Mouse (Mus musculus) heart, embryonic 11.5 days (tissue): ENCODE results near the gene Acp1. TPM values are rescaled to one million over a fixed set of nuclear protein-coding genes. Genes with fewer than 3 reads are reported as not detected.

Source experiments
- ATAC-seq: fragments of 200-750 bp; cut with Nextera tagmentation; replicated peaks from 2 replicates; pipeline ENCODE4 v1.8.0; 2017; ENCODE audit warnings: moderate library complexity; ENCODE audit not compliant: insufficient number of reproducible peaks, low FRiP score, low TSS enrichment
- H3K27ac ChIP-seq: fragments of 300-500 bp; sonication (generic); 2 replicates; pipeline ENCODE4 v1.5.1; 2014; ENCODE audit warnings: mild to moderate bottlenecking, low read depth, low read length
- H3K27me3 ChIP-seq: fragments of 300-500 bp; sonication (generic); 2 replicates; pipeline ENCODE4 v1.6.1; 2014; ENCODE audit warnings: mild to moderate bottlenecking, low read length, mixed read lengths; ENCODE audit not compliant: control insufficient read depth, insufficient read depth
- H3K36me3 ChIP-seq: fragments of 300-500 bp; sonication (generic); 2 replicates; pipeline ENCODE4 v1.6.1; 2014; ENCODE audit warnings: mild to moderate bottlenecking, low read length, moderate library complexity, mixed read lengths; ENCODE audit not compliant: control insufficient read depth, insufficient read depth
- H3K4me1 ChIP-seq: fragments of 300-500 bp; sonication (generic); 2 replicates; pipeline ENCODE4 v1.6.1; 2014; ENCODE audit warnings: low read length; ENCODE audit not compliant: control insufficient read depth, insufficient read depth
- H3K4me2 ChIP-seq: fragments of 300-500 bp; sonication (generic); 2 replicates; pipeline ENCODE4 v1.6.1; 2014; ENCODE audit warnings: mild to moderate bottlenecking, moderate library complexity
- H3K4me3 ChIP-seq: fragments of 300-500 bp; sonication (generic); 2 replicates; pipeline ENCODE4 v1.5.1; 2014; ENCODE audit warnings: low read depth, low read length
- H3K9ac ChIP-seq: fragments of 300-500 bp; sonication (generic); 2 replicates; pipeline ENCODE4 v1.6.1; 2014; ENCODE audit warnings: mild to moderate bottlenecking, low read depth, low read length, moderate library complexity
- H3K9me3 ChIP-seq: fragments of 300-500 bp; sonication (generic); replicated peaks from 2 replicates; pipeline ENCODE4 v1.6.1; 2016; ENCODE audit warnings: low read length; ENCODE audit not compliant: control insufficient read depth
- WGBS: fragments of 180-500 bp; shearing (Covaris S2); extraction: QIAGEN DNeasy Blood & Tissue Kit; methylation state at CpG from one replicate; pipeline ENCODE4 v1.1.7; 2014; ENCODE audit not compliant: insufficient replicate concordance; 5-methylcytosine and 5-hydroxymethylcytosine counted together
- polyA plus RNA-seq: library from polyadenylated mRNA; unstranded; fragments of >200 nt; fragmentation: Nextera tagmentation; extraction: Ambion mirVana; gene quantifications from 2 replicates; pipeline ENCODE4 v1.2.1, GENCODE M21; 2014

Gene Acp1
- polyA plus RNA-seq, 1 experiment from 2014 or later = 149 TPM

DNA sequence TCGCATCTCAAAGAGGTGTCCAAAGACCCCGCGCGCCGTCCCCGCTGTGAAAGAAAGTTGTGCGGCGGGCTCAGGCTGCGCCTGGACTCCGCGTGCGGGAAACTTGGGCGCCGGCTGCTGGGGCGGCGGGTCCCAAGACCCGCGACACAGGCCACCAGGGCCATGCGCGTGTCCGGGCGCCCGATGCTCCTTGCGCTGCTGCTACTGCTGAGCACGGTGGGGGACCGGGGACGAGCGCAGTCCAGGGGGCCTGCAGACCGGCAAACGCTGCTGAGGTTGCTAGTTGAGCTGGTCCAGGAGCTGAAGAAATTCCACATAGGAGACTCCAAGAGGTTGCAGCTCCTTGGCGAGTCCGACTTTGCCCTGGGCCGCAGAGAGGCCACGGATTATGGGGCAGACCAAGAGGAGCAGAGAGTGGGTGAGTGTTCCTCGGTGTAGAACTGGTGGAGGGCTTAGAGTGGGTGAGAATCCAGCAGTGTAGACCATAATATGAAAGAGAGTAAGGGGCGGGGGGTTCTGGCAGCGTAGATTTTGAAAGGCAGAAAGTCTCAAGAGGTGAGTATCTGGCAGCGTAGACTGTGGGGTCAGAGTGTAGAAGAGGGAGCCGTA is 26.7 kb downstream of the Acp1 start:
- peak overlapping the region; percentile 58 for H3K4me3 ChIP-seq
- no peaks in the 10 kb centered on the region for H3K4me1 ChIP-seq
- H3K27ac ChIP-seq = no peak overlapping the region
- 0 out of 2 replicates have a peak, but pooled peaks have one; percentile 35 for ATAC-seq
- 8% methylated on average over 38 of the region's 39 CpGs for WGBS
- H3K4me2 ChIP-seq = peak overlapping the region; percentile 99
- no peaks in the 10 kb centered on the region for H3K36me3 ChIP-seq
- peak overlapping the region; percentile 10; the same call in 1 of the 2 replicates for H3K9ac ChIP-seq
- H3K27me3 ChIP-seq = peaks cover 58% of the 10 kb centered on the region
- no peaks in the 10 kb centered on the region for H3K9me3 ChIP-seq

DNA sequence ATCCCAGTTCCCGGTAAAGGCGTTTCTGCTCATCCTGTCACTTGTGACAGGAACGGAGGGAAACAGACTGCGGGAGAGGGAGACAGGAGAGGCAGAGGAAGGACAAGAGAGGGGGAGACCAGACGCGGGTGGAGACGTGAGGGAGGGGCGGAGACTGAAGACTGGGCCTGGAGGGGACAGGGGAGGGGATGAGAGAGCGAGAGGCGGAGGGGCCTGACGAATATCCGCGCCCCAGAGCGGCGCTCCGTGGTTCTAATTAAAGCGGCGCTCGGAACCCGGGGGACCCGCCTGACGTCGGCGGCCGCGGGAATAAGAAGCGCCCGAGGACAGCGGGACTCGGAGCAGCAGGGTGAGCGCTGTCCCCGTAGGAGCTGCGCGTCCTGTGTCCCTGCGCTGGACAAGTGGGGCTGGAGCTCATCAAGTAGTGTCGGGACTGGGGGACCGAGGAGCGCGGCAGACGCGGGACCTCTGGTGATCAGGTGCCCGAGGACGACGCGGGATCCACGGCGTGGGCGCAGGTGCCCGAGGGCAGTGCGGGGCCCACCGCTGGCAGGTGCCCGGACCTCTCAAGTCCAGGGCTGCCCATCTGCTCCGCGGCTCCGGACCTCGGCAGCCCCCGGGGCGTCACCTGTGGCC is 27.3 kb downstream of the Acp1 start, which contains the start of gene Alkal2:
Gene Alkal2 (plus strand): TSS at position 337 of the 636 bp plus-strand sequence.
- Histone ChIP-seq H3K27ac (no peak within 1 kb of the TSS), H3K4me3 (peak within 1 kb of the TSS; percentile 58), H3K4me1 (no peaks in the 10 kb centered on the region), H3K9me3 (no peaks in the 10 kb centered on the region), H3K4me2 (peak within 1 kb of the TSS; percentile 99), H3K36me3 (no peaks in the 10 kb centered on the region), H3K27me3 (peaks cover 58% of the 10 kb centered on the region), H3K9ac (peak within 1 kb of the TSS; percentile 10; the same call in 1 of the 2 replicates)
- WGBS = 1% methylated on average over 56 of the region's 58 CpGs
- ATAC-seq = 0 out of 2 replicates have a peak, but pooled peaks have one; percentile 26

DNA sequence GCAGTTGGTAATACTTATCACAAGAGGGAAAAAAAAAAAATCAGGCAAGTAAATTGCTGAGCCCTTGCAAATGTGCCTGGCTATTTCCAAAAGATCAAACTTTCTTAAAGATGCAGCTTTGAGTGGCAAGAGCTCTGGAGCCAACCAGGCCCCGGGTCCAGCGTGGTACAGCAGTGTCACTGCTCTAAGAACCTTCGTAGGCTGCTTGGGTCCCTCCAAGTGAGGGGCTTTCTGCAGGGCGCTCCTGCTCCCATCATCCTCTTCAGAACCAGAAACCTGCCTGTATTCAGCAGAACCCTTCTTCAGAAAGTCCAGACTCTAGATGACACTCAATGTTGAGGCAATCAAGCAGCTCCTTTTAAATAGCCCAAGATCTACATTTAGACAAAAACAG is 27.8 kb downstream of the Acp1 start:
- peaks cover 58% of the 10 kb centered on the region for H3K27me3 ChIP-seq
- H3K9ac ChIP-seq = no peak overlapping the region
- WGBS = 28% methylated on average over 4 of the region's 4 CpGs
- no peak for ATAC-seq
- H3K27ac ChIP-seq = no peak overlapping the region
- no peaks in the 10 kb centered on the region for H3K36me3 ChIP-seq
- H3K4me2 ChIP-seq = peak overlapping the region; percentile 99
- no peaks in the 10 kb centered on the region for H3K9me3 ChIP-seq
- no peaks in the 10 kb centered on the region for H3K4me1 ChIP-seq
- peak overlapping the region; percentile 58 for H3K4me3 ChIP-seq

GRCm38 (mm10) chr12:30879447-30879846 is 31.9 kb downstream of the Acp1 start:
- WGBS = 71% methylated on average over 6 of the region's 6 CpGs
- H3K27ac ChIP-seq = no peak overlapping the region
- no peak overlapping the region for H3K4me3 ChIP-seq
- ATAC-seq = no peak
- no peaks in the 10 kb centered on the region for H3K36me3 ChIP-seq
- no peak overlapping the region for H3K9ac ChIP-seq
- H3K9me3 ChIP-seq = no peaks in the 10 kb centered on the region
- peaks cover 25% of the 10 kb centered on the region for H3K27me3 ChIP-seq
- H3K4me2 ChIP-seq = no peak overlapping the region
- no peaks in the 10 kb centered on the region for H3K4me1 ChIP-seq

- H3K9me3 ChIP-seq = no peaks in the 10 kb centered on the region
- H3K9ac ChIP-seq = no peak overlapping the region
- no peak overlapping the region for H3K27ac ChIP-seq
- ATAC-seq = no peak
- H3K4me3 ChIP-seq = no peak overlapping the region
- H3K4me1 ChIP-seq = 0 out of 2 replicates have a peak, but pooled peaks cover 2% of the 10 kb centered on the region
- 81% methylated on average over 4 of the region's 4 CpGs for WGBS
- no peaks in the 10 kb centered on the region for H3K36me3 ChIP-seq
- no peaks in the 10 kb centered on the region for H3K27me3 ChIP-seq
- no peak overlapping the region for H3K4me2 ChIP-seq
Measured at GRCm38 (mm10) chr12:30865781-30866180, 45.6 kb downstream of the Acp1 start.

- no peak overlapping the region for H3K27ac ChIP-seq
- no peak overlapping the region for H3K4me2 ChIP-seq
- WGBS = 74% methylated on average over 2 of the region's 2 CpGs
- no peaks in the 10 kb centered on the region for H3K36me3 ChIP-seq
- H3K9ac ChIP-seq = no peak overlapping the region
- H3K4me1 ChIP-seq = 0 out of 2 replicates have a peak, but pooled peaks cover 2% of the 10 kb centered on the region
- H3K4me3 ChIP-seq = no peak overlapping the region
- no peaks in the 10 kb centered on the region for H3K27me3 ChIP-seq
- ATAC-seq = no peak
- no peaks in the 10 kb centered on the region for H3K9me3 ChIP-seq
Measured at GRCm38 (mm10) chr12:30864347-30864746, 47.0 kb downstream of the Acp1 start.

- no peak overlapping the region for H3K4me3 ChIP-seq
- H3K4me2 ChIP-seq = no peak overlapping the region
- H3K4me1 ChIP-seq = no peaks in the 10 kb centered on the region
- no peaks in the 10 kb centered on the region for H3K27me3 ChIP-seq
- ATAC-seq = no peak
- H3K9ac ChIP-seq = no peak overlapping the region
- no peaks in the 10 kb centered on the region for H3K9me3 ChIP-seq
- 88% methylated on average over 5 of the region's 5 CpGs for WGBS
- H3K27ac ChIP-seq = no peak overlapping the region
- H3K36me3 ChIP-seq = no peaks in the 10 kb centered on the region
Measured at GRCm38 (mm10) chr12:30856172-30856571, 55.2 kb downstream of the Acp1 start.

DNA sequence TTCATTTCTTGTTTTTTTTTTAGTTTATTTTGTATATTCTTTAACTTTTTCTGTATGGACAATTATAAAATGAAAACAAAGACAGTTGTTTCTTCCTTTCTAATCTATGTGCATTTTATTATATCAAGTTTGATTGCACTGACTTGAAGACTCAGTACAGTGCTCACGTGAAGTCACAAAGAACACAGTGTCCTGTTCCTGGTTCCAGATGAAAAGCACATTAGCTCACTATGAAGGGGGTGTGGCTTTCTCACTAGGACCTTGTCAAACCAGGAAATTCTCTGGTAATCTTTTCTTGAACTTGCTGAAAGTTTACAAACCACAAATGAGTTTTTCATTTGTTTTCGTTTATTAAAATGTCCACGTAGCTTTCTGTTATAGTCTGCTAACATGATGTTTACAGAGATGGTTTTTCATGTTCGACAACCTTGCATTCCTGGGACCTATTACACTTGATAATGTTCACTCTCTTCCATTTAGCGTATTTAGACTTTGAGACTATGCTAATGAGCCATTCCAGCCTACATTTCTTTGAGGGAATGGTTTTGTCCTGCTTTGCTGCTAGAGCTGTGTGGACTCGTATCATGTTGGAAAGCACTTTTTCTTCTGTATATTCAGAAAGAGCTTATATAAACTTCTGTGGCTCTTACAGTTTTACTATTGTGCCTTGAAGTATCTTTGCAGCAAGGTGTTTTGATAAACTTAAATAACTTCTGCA is 55.8 kb downstream of the Acp1 start:
- Histone ChIP-seq H3K36me3 (no peaks in the 10 kb centered on the region), H3K4me1 (no peaks in the 10 kb centered on the region), H3K9me3 (no peaks in the 10 kb centered on the region), H3K4me3 (no peak overlapping the region), H3K9ac (no peak overlapping the region), H3K27me3 (no peaks in the 10 kb centered on the region), H3K27ac (no peak overlapping the region), H3K4me2 (no peak overlapping the region)
- ATAC-seq = no peak
- WGBS = 77% methylated on average over 6 of the region's 6 CpGs
